Mouse (Mus musculus) splenic B cell, adult 2 months (primary cell): ENCODE results near the gene Kdelr1.

Source experiments
- DNase-seq: peaks from one replicate; pipeline ENCODE4 v3.0.0-alpha.2; 2011; ENCODE audit warnings: low read depth, low spot score
- H3K27me3 ChIP-seq: 2 replicates; pipeline ENCODE4 v1.6.1; 2012; ENCODE audit warnings: mild to moderate bottlenecking, low read length, moderate library complexity, mixed read lengths; ENCODE audit not compliant: control insufficient read depth, poor library complexity, insufficient read depth, severe bottlenecking
- H3K36me3 ChIP-seq: 2 replicates; pipeline ENCODE4 v1.6.1; 2012; ENCODE audit warnings: mild to moderate bottlenecking, low read length, moderate library complexity, mixed read lengths; ENCODE audit not compliant: control insufficient read depth, poor library complexity, insufficient read depth, severe bottlenecking

Gene Kdelr1

GRCm38 (mm10) chr7:45919083-45919671, 46.6 kb downstream of the Kdelr1 start:
- peak; percentile 55 for DNase-seq
- H3K27me3 ChIP-seq, result no peaks in the 10 kb centered on the region
- peaks cover 9% of the 10 kb centered on the region; the same call in 1 of the 2 replicates for H3K36me3 ChIP-seq

GRCm38 (mm10) chr7:45919761-45920160, 47.2 kb downstream of the Kdelr1 start:
- Histone ChIP-seq H3K36me3 (peaks cover 9% of the 10 kb centered on the region; the same call in 1 of the 2 replicates), H3K27me3 (no peaks in the 10 kb centered on the region)
- DNase-seq, result no peak

- DNase-seq, result peak; percentile 13
These were observed 48.1 kb downstream of the Kdelr1 start for GRCm38 (mm10) chr7:45920583-45921241.

GRCm38 (mm10) chr7:45921242-45921621, 48.7 kb downstream of the Kdelr1 start, which contains the start of gene Emp3:
Gene Emp3 (minus strand): TSS chr7:45921404.
- H3K36me3 ChIP-seq, result peaks cover 9% of the 10 kb centered on the region; the same call in 1 of the 2 replicates
- DNase-seq, result peak; percentile 90
- H3K27me3 ChIP-seq, result no peaks in the 10 kb centered on the region

More at GRCm38 (mm10) chr7:45920583-45921241, 48.1 kb downstream of the Kdelr1 start:
- H3K27me3 ChIP-seq, result no peaks in the 10 kb centered on the region
- H3K36me3 ChIP-seq, result peaks cover 9% of the 10 kb centered on the region; the same call in 1 of the 2 replicates

GRCm38 (mm10) chr7:45921950-45922600, 49.5 kb downstream of the Kdelr1 start:
- Histone ChIP-seq H3K36me3 (peaks cover 9% of the 10 kb centered on the region; the same call in 1 of the 2 replicates), H3K27me3 (no peaks in the 10 kb centered on the region)
- DNase-seq, result peak; percentile 28

GRCm38 (mm10) chr7:45922928-45923761, 50.6 kb downstream of the Kdelr1 start:
- DNase-seq, result peak; percentile 99
- Histone ChIP-seq H3K36me3 (peaks cover 5% of the 10 kb centered on the region; the same call in 1 of the 2 replicates), H3K27me3 (no peaks in the 10 kb centered on the region)

GRCm38 (mm10) chr7:45923762-45924428, 51.3 kb downstream of the Kdelr1 start, which contains the start of gene Ccdc114:
Gene Ccdc114 (plus strand): TSS chr7:45924072.
- peak; percentile 76 for DNase-seq

GRCm38 (mm10) chr7:45924429-45924816, 51.9 kb downstream of the Kdelr1 start:
- peak; percentile 65 for DNase-seq
- H3K36me3 ChIP-seq, result no peaks in the 10 kb centered on the region
- H3K27me3 ChIP-seq, result no peaks in the 10 kb centered on the region

More at GRCm38 (mm10) chr7:45923762-45924428, 51.3 kb downstream of the Kdelr1 start, which contains the start of gene Ccdc114:
- Histone ChIP-seq H3K36me3 (peaks cover 3% of the 10 kb centered on the region; the same call in 1 of the 2 replicates), H3K27me3 (no peaks in the 10 kb centered on the region)

GRCm38 (mm10) chr7:45928626-45929295, 56.2 kb downstream of the Kdelr1 start:
- no peaks in the 10 kb centered on the region for H3K36me3 ChIP-seq
- H3K27me3 ChIP-seq, result no peaks in the 10 kb centered on the region
- DNase-seq, result no peak

- no peak for DNase-seq
- H3K36me3 ChIP-seq, result no peaks in the 10 kb centered on the region
These were observed 57.1 kb downstream of the Kdelr1 start for GRCm38 (mm10) chr7:45929688-45930087.

More at GRCm38 (mm10) chr7:45929688-45930087, 57.1 kb downstream of the Kdelr1 start:
- H3K27me3 ChIP-seq, result no peaks in the 10 kb centered on the region
